Mouse (Mus musculus) hindbrain, embryonic 16.5 days (tissue): ENCODE measurements around the gene Ugt1a2. TPM values are rescaled to one million over a fixed set of nuclear protein-coding genes. Genes with fewer than 3 reads are reported as not detected.
"Not testable (repeated sequence)": the region's sequence is repeated elsewhere in the genome, so short reads cannot be mapped to it uniquely, and the experiment has no call there.

Source experiments
- ATAC-seq: fragments of 200-750 bp; cut with Nextera tagmentation; 2 replicates; pipeline ENCODE4 v1.8.0; 2017; ENCODE audit warnings: moderate TSS enrichment, moderate library complexity
- H3K27ac ChIP-seq: fragments of 300-500 bp; sonication (generic); 2 replicates; pipeline ENCODE4 v1.5.1; 2014; ENCODE audit warnings: low read depth, mild to moderate bottlenecking, control low read depth, low read length, moderate library complexity
- H3K27me3 ChIP-seq: fragments of 300-500 bp; sonication (generic); replicated peaks from 2 replicates; pipeline ENCODE4 v1.6.1; 2014; ENCODE audit warnings: low read length; ENCODE audit not compliant: control insufficient read depth, insufficient read depth
- H3K36me3 ChIP-seq: fragments of 300-500 bp; sonication (generic); 2 replicates; pipeline ENCODE4 v1.6.1; 2014; ENCODE audit warnings: mild to moderate bottlenecking, low read length, moderate library complexity, mixed read lengths; ENCODE audit not compliant: control insufficient read depth, insufficient read depth
- H3K4me1 ChIP-seq: fragments of 300-500 bp; sonication (generic); 2 replicates; pipeline ENCODE4 v1.6.1; 2014; ENCODE audit warnings: low read depth, low read length; ENCODE audit not compliant: control insufficient read depth, insufficient read depth
- H3K4me2 ChIP-seq: fragments of 300-500 bp; sonication (generic); 2 replicates; pipeline ENCODE4 v1.6.1; 2014; ENCODE audit warnings: mild to moderate bottlenecking, low read length, control low read depth, moderate library complexity
- H3K4me3 ChIP-seq: fragments of 300-500 bp; sonication (generic); 2 replicates; pipeline ENCODE4 v1.5.1; 2014; ENCODE audit warnings: mild to moderate bottlenecking, low read length, control low read depth, moderate library complexity
- H3K9ac ChIP-seq: fragments of 300-500 bp; sonication (generic); 2 replicates; pipeline ENCODE4 v1.6.1; 2014; ENCODE audit warnings: low read depth, mild to moderate bottlenecking, control low read depth, low read length, moderate library complexity
- H3K9me3 ChIP-seq: fragments of 300-500 bp; sonication (generic); 2 replicates; pipeline ENCODE4 v1.6.1; 2014; ENCODE audit warnings: mild to moderate bottlenecking, low read length, moderate library complexity; ENCODE audit not compliant: control insufficient read depth
- WGBS: fragments of 180-500 bp; shearing (Covaris S2); extraction: QIAGEN DNeasy Blood & Tissue Kit; methylation state at CpG from one replicate; pipeline ENCODE4 v1.1.7; 2014; 5-methylcytosine and 5-hydroxymethylcytosine counted together
- polyA plus RNA-seq: library from polyadenylated mRNA; unstranded; fragments of >200 nt; fragmentation: Nextera tagmentation; extraction: Ambion mirVana; gene quantifications from 2 replicates; pipeline ENCODE4 v1.2.1, GENCODE M21; 2015

The Ugt1a2 gene
- polyA plus RNA-seq, 1 experiment from 2014 or later: not detected

DNA sequence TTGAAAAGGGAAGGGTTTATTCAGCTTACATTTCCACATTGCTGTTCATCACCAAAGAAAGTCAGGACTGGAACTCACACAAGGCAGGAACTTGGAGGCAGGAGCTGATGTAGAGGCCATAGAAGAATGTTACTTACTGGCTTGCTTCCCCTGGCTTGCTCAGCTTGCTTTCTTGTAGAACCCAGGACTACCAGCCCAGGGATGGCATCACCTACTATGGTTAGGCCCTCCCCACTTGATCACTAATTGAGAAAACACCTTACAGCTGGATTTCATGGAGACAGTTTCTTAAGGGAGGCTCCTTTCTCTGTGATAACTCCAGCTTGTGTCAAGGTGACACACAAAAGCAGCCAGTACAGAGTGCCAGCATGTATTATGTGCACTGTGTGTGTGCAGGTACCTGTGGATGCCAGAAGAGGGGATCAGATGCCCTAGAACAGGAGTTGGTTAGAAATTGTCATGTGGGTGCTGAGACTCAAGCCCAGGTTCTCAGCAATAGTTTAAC is 22.7 kb downstream of the Ugt1a2 start:
- H3K4me2 ChIP-seq, H3K27ac ChIP-seq, H3K36me3 ChIP-seq, H3K27me3 ChIP-seq, ATAC-seq, H3K9ac ChIP-seq, H3K4me1 ChIP-seq, H3K4me3 ChIP-seq: not testable (repeated sequence)
- H3K9me3 ChIP-seq: peaks cover 31% of the 10 kb centered on the region

GRCm38 (mm10) chr1:88223591-88223990 is 23.2 kb downstream of the Ugt1a2 start:
- 54% methylated on average over 1 of the region's 1 CpGs for WGBS
- H3K27me3 ChIP-seq: no peaks in the 10 kb centered on the region
- no peaks in the 10 kb centered on the region for H3K4me1 ChIP-seq
- no peak for ATAC-seq
- no peaks in the 10 kb centered on the region for H3K36me3 ChIP-seq
- peaks cover 36% of the 10 kb centered on the region for H3K9me3 ChIP-seq
- no peak overlapping the region for H3K4me3 ChIP-seq
- no peak overlapping the region for H3K4me2 ChIP-seq
- H3K27ac ChIP-seq: no peak overlapping the region
- H3K9ac ChIP-seq: no peak overlapping the region

- no peaks in the 10 kb centered on the region for H3K4me1 ChIP-seq
- no peak overlapping the region for H3K4me2 ChIP-seq
- WGBS: 68% methylated on average over 2 of the region's 2 CpGs
- no peak for ATAC-seq
- H3K9ac ChIP-seq: no peak overlapping the region
- no peak overlapping the region for H3K27ac ChIP-seq
- H3K27me3 ChIP-seq: no peaks in the 10 kb centered on the region
- no peaks in the 10 kb centered on the region for H3K36me3 ChIP-seq
- peaks cover 42% of the 10 kb centered on the region for H3K9me3 ChIP-seq
- no peak overlapping the region for H3K4me3 ChIP-seq
Measured at GRCm38 (mm10) chr1:88224029-88224776, 23.8 kb downstream of the Ugt1a2 start.

GRCm38 (mm10) chr1:88225301-88225700 is 24.9 kb downstream of the Ugt1a2 start:
- ATAC-seq: not testable (repeated sequence)
- H3K9me3 ChIP-seq: peaks cover 53% of the 10 kb centered on the region

GRCm38 (mm10) chr1:88225741-88226140 is 25.3 kb downstream of the Ugt1a2 start:
- no peaks in the 10 kb centered on the region for H3K36me3 ChIP-seq
- H3K4me1 ChIP-seq: no peaks in the 10 kb centered on the region
- H3K4me2 ChIP-seq: no peak overlapping the region
- no peak overlapping the region for H3K9ac ChIP-seq
- peaks cover 57% of the 10 kb centered on the region for H3K9me3 ChIP-seq
- H3K4me3 ChIP-seq: no peak overlapping the region
- ATAC-seq: no peak
- H3K27me3 ChIP-seq: no peaks in the 10 kb centered on the region
- H3K27ac ChIP-seq: no peak overlapping the region

More at GRCm38 (mm10) chr1:88225301-88225700, 24.9 kb downstream of the Ugt1a2 start:
- H3K27me3 ChIP-seq, H3K36me3 ChIP-seq, H3K4me2 ChIP-seq, H3K27ac ChIP-seq, H3K4me3 ChIP-seq, H3K4me1 ChIP-seq, H3K9ac ChIP-seq: not testable (repeated sequence)
- 41% methylated on average over 2 of the region's 2 CpGs for WGBS

GRCm38 (mm10) chr1:88226670-88227379 is 26.4 kb downstream of the Ugt1a2 start, which contains the start of gene Mroh2a:
Mroh2a (plus strand) TSS chr1:88226986.
- Histone ChIP-seq H3K4me2 (no peak within 1 kb of the TSS), H3K27me3 (no peaks in the 10 kb centered on the region), H3K4me1 (no peaks in the 10 kb centered on the region), H3K36me3 (no peaks in the 10 kb centered on the region), H3K27ac (no peak within 1 kb of the TSS), H3K9ac (no peak within 1 kb of the TSS), H3K4me3 (no peak within 1 kb of the TSS), H3K9me3 (peaks cover 68% of the 10 kb centered on the region)
- WGBS: 59% methylated on average over 5 of the region's 5 CpGs
- ATAC-seq: no peak

- no peak overlapping the region for H3K4me3 ChIP-seq
- H3K27me3 ChIP-seq: no peaks in the 10 kb centered on the region
- no peaks in the 10 kb centered on the region for H3K4me1 ChIP-seq
- H3K4me2 ChIP-seq: no peak overlapping the region
- no peak overlapping the region for H3K9ac ChIP-seq
- no peaks in the 10 kb centered on the region for H3K36me3 ChIP-seq
- H3K27ac ChIP-seq: no peak overlapping the region
- WGBS: 56% methylated on average over 2 of the region's 2 CpGs
- peaks cover 71% of the 10 kb centered on the region for H3K9me3 ChIP-seq
- no peak for ATAC-seq
Measured at GRCm38 (mm10) chr1:88227482-88227881, 27.1 kb downstream of the Ugt1a2 start.

DNA sequence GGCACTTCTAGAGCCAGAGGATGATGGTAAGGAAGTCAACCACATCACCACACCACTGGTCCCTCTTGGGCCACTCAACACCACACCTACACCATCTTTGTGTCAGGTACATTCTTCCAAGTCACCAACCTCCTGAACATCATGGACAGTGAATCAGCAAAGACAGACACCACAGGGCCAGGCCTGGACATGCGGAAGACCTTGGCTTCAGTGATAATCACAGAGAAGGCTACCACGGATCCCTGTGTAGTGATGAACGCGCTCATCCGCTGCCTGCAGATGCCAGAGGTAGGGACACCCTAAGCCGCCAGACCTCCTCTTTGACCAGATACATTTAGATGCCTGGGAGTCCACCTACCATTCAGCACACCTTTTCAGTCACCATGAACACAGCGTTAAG is 27.7 kb downstream of the Ugt1a2 start:
- no peaks in the 10 kb centered on the region for H3K36me3 ChIP-seq
- H3K27me3 ChIP-seq: no peaks in the 10 kb centered on the region
- 70% methylated on average over 7 of the region's 7 CpGs for WGBS
- no peak overlapping the region for H3K27ac ChIP-seq
- ATAC-seq: no peak
- H3K4me3 ChIP-seq: no peak overlapping the region
- H3K9ac ChIP-seq: no peak overlapping the region
- no peak overlapping the region for H3K4me2 ChIP-seq
- no peaks in the 10 kb centered on the region for H3K4me1 ChIP-seq
- peaks cover 77% of the 10 kb centered on the region for H3K9me3 ChIP-seq

- no peak for ATAC-seq
- no peak overlapping the region for H3K9ac ChIP-seq
- H3K4me3 ChIP-seq: no peak overlapping the region
- H3K4me2 ChIP-seq: no peak overlapping the region
- no peaks in the 10 kb centered on the region for H3K27me3 ChIP-seq
- peaks cover 92% of the 10 kb centered on the region for H3K9me3 ChIP-seq
- H3K27ac ChIP-seq: no peak overlapping the region
- 83% methylated on average over 3 of the region's 3 CpGs for WGBS
- no peaks in the 10 kb centered on the region for H3K4me1 ChIP-seq
- H3K36me3 ChIP-seq: no peaks in the 10 kb centered on the region
Measured at GRCm38 (mm10) chr1:88229566-88229965, 29.2 kb downstream of the Ugt1a2 start.
